Mouse (Mus musculus) midbrain, embryonic 13.5 days (tissue): Measurements from ENCODE around the gene F2r. TPM values are rescaled to one million over a fixed set of nuclear protein-coding genes. Genes with fewer than 3 reads are reported as not detected.
A peak's percentile ranks its signal among the peaks of the same experiment; 100 is the strongest.

Experiments used
- ATAC-seq: fragments of 200-750 bp; cut with Nextera tagmentation; 2 replicates; pipeline ENCODE4 v1.8.0; 2017; ENCODE audit warnings: mild to moderate bottlenecking, moderate TSS enrichment, moderate library complexity
- H3K27ac ChIP-seq: fragments of 300-500 bp; sonication (generic); 2 replicates; pipeline ENCODE4 v1.5.1; 2015; ENCODE audit warnings: inconsistent platforms, mild to moderate bottlenecking, moderate library complexity
- H3K27me3 ChIP-seq: fragments of 300-500 bp; sonication (generic); 2 replicates; pipeline ENCODE4 v1.6.1; 2015; ENCODE audit warnings: mild to moderate bottlenecking, inconsistent platforms
- H3K36me3 ChIP-seq: fragments of 300-500 bp; sonication (generic); 2 replicates; pipeline ENCODE4 v1.6.1; 2015; ENCODE audit warnings: mild to moderate bottlenecking, inconsistent platforms
- H3K4me1 ChIP-seq: fragments of 300-500 bp; sonication (generic); replicated peaks from 2 replicates; pipeline ENCODE4 v1.6.1; 2015; ENCODE audit warnings: inconsistent platforms
- H3K4me2 ChIP-seq: fragments of 300-500 bp; sonication (generic); replicated peaks from 2 replicates; pipeline ENCODE4 v1.6.1; 2015; ENCODE audit warnings: moderate library complexity, mild to moderate bottlenecking, inconsistent platforms
- H3K4me3 ChIP-seq: fragments of 300-500 bp; sonication (generic); replicated peaks from 2 replicates; pipeline ENCODE4 v1.5.1; 2015; ENCODE audit warnings: mild to moderate bottlenecking, inconsistent platforms
- H3K9ac ChIP-seq: fragments of 300-500 bp; sonication (generic); replicated peaks from 2 replicates; pipeline ENCODE4 v1.6.1; 2015; ENCODE audit warnings: mild to moderate bottlenecking, inconsistent platforms
- H3K9me3 ChIP-seq: fragments of 300-500 bp; sonication (generic); 2 replicates; pipeline ENCODE4 v1.6.1; 2016; ENCODE audit warnings: mild to moderate bottlenecking, inconsistent platforms
- WGBS: fragments of 180-500 bp; shearing (Covaris S2); methylation state at CpG from one replicate; pipeline ENCODE4 v1.1.7; 2015; 5-methylcytosine and 5-hydroxymethylcytosine counted together
- polyA plus RNA-seq: library from polyadenylated mRNA; unstranded; fragments of >200 nt; fragmentation: Nextera tagmentation; extraction: Ambion mirVana; gene quantifications from 2 replicates; pipeline ENCODE4 v1.2.1, GENCODE M21; 2015

Gene F2r
- polyA plus RNA-seq = 86.0 and 88.2 TPM in 2 replicates

DNA sequence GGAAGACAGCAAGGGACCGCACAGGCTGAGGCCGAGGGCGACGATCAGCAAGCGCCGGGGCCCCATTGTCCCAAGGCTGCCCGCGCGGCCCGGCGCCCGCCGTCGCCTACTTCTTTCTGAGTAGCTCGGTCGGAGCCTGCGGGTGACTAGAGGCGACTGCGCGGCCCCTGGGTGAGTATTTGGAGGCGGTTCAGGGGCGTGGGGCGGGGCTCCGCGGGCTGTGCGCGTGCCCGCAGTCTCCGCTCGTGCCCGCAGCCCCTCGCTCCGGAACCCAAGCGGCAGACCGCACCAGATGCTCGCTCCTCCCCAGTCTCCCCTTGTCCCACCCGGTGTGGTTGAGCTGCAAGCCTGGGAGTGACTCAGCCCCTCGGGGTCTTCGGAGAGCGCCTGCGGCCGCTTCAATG lies at the start of gene F2r:
Gene F2r, minus strand, starts transcription at position 179 of the 404 bp plus-strand sequence.
- Histone ChIP-seq H3K27me3 (no peaks in the 10 kb centered on the region), H3K36me3 (0 out of 2 replicates have a peak, but pooled peaks cover 6% of the 10 kb centered on the region), H3K9ac (peak within 1 kb of the TSS; percentile 95), H3K4me1 (peaks cover 31% of the 10 kb centered on the region), H3K27ac (peak within 1 kb of the TSS; percentile 66), H3K9me3 (no peaks in the 10 kb centered on the region), H3K4me2 (peak within 1 kb of the TSS; percentile 80), H3K4me3 (peak within 1 kb of the TSS; percentile 88)
- WGBS = under 1% methylated on average over 42 of the region's 42 CpGs
- peak; percentile 94 for ATAC-seq

GRCm38 (mm10) chr13:95667260-95667659 lies 49.0 kb upstream of the F2r start:
- no peak overlapping the region for H3K4me3 ChIP-seq
- H3K9me3 ChIP-seq = no peaks in the 10 kb centered on the region
- WGBS = 25% methylated on average over 7 of the region's 7 CpGs
- 0 out of 2 replicates have a peak, but pooled peaks have one; percentile 53 for ATAC-seq
- no peaks in the 10 kb centered on the region for H3K27me3 ChIP-seq
- H3K4me2 ChIP-seq = no peak overlapping the region
- H3K9ac ChIP-seq = no peak overlapping the region
- H3K4me1 ChIP-seq = no peaks in the 10 kb centered on the region
- no peak overlapping the region for H3K27ac ChIP-seq
- H3K36me3 ChIP-seq = peaks cover 21% of the 10 kb centered on the region; the same call in 1 of the 2 replicates

DNA sequence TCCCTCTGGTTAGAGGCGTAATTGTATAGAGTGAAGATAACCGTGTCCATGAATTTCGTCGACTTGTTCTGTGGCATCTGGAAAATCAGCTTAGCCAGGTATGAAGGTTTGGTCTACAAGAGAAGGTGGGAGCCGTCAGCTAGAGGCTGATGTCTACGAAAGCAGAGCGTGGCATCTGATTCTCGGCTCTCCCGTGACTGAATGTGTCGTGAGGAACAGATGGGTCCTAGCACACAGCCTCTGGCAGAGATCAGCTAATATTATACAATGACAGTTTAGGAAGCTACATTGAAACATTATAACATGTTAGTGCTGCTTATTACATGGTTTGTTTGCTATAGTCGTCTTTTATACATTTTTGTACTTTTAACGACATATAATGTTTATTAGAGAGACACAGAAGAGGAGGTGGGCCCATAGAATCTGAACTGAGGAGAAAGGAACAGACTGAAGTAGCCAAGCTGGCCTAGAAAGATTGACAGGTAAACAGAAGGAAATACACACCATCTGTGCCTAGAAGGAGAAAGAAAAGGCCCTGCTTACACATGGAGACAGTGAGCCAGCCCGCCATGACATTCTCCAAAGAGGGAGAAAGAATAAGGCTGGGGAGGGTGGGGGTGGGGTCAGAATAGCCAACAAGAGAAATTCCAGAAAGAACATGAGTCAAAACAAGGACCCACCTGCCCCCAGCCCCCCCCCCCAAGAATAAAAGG lies 47.5 kb upstream of the F2r start:
- WGBS = 80% methylated on average over 13 of the region's 13 CpGs
- H3K4me1 ChIP-seq = no peaks in the 10 kb centered on the region
- H3K9ac ChIP-seq = no peak overlapping the region
- ATAC-seq = no peak
- H3K36me3 ChIP-seq = peaks cover 21% of the 10 kb centered on the region; the same call in 1 of the 2 replicates
- no peaks in the 10 kb centered on the region for H3K27me3 ChIP-seq
- no peak overlapping the region for H3K27ac ChIP-seq
- H3K4me2 ChIP-seq = no peak overlapping the region
- H3K9me3 ChIP-seq = no peaks in the 10 kb centered on the region
- no peak overlapping the region for H3K4me3 ChIP-seq

GRCm38 (mm10) chr13:95663834-95664233 lies 45.5 kb upstream of the F2r start:
- Histone ChIP-seq H3K27me3 (no peaks in the 10 kb centered on the region), H3K27ac (no peak overlapping the region), H3K4me1 (no peaks in the 10 kb centered on the region), H3K9ac (no peak overlapping the region), H3K9me3 (no peaks in the 10 kb centered on the region), H3K36me3 (peaks cover 28% of the 10 kb centered on the region; the same call in 1 of the 2 replicates), H3K4me2 (no peak overlapping the region), H3K4me3 (no peak overlapping the region)
- 96% methylated on average over 4 of the region's 4 CpGs for WGBS
- ATAC-seq = no peak

DNA sequence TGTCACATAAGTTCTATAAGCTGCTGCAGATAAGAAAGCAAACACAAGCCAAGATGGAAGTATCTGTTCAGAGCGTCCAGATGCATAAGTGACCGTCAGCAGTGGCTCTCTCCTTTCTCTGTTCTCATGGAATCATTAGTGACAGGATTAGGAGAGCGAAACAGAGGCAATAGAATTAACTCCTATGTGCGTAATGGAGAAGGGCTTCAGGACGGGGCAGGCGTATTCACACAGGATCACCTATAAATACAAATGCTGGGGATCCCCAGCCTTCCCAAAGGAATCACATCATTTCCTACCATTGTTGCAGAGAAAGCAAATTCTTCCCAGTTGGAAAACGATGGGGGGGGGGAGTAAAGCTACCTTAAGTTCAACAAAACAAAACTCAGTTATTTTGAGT lies 41.1 kb upstream of the F2r start:
- no peak overlapping the region for H3K4me2 ChIP-seq
- no peak for ATAC-seq
- WGBS = 79% methylated on average over 7 of the region's 7 CpGs

GRCm38 (mm10) chr13:95657171-95657570 lies 38.9 kb upstream of the F2r start:
- H3K4me2 ChIP-seq = no peak overlapping the region
- no peak for ATAC-seq
- no peaks in the 10 kb centered on the region for H3K27me3 ChIP-seq
- H3K4me1 ChIP-seq = 0 out of 2 replicates have a peak, but pooled peaks cover 3% of the 10 kb centered on the region
- no peak overlapping the region for H3K9ac ChIP-seq
- H3K9me3 ChIP-seq = no peaks in the 10 kb centered on the region
- no peak overlapping the region for H3K4me3 ChIP-seq
- 63% methylated on average over 9 of the region's 9 CpGs for whole genome bisulfite sequencing
- H3K27ac ChIP-seq = no peak overlapping the region
- peaks cover 14% of the 10 kb centered on the region; the same call in 1 of the 2 replicates for H3K36me3 ChIP-seq

More for the DNA sequence above, 41.1 kb upstream of the F2r start:
- H3K4me1 ChIP-seq = 0 out of 2 replicates have a peak, but pooled peaks cover 3% of the 10 kb centered on the region
- no peak overlapping the region for H3K27ac ChIP-seq
- no peaks in the 10 kb centered on the region for H3K27me3 ChIP-seq
- H3K9ac ChIP-seq = no peak overlapping the region
- H3K36me3 ChIP-seq = peaks cover 17% of the 10 kb centered on the region; the same call in 1 of the 2 replicates
- H3K9me3 ChIP-seq = no peaks in the 10 kb centered on the region
- H3K4me3 ChIP-seq = no peak overlapping the region

- Histone ChIP-seq H3K27ac (no peak overlapping the region), H3K27me3 (no peaks in the 10 kb centered on the region), H3K4me1 (0 out of 2 replicates have a peak, but pooled peaks cover 3% of the 10 kb centered on the region), H3K9me3 (no peaks in the 10 kb centered on the region), H3K9ac (no peak overlapping the region), H3K36me3 (peaks cover 14% of the 10 kb centered on the region; the same call in 1 of the 2 replicates), H3K4me3 (no peak overlapping the region), H3K4me2 (no peak overlapping the region)
- WGBS = 65% methylated on average over 9 of the region's 9 CpGs
- no peak for ATAC-seq
These were observed 37.0 kb upstream of the F2r start for GRCm38 (mm10) chr13:95655284-95655683.

GRCm38 (mm10) chr13:95653696-95654095 lies 35.4 kb upstream of the F2r start:
- no peak overlapping the region for H3K27ac ChIP-seq
- whole genome bisulfite sequencing = 92% methylated on average over 4 of the region's 4 CpGs
- H3K27me3 ChIP-seq = no peaks in the 10 kb centered on the region
- ATAC-seq = no peak
- H3K4me3 ChIP-seq = no peak overlapping the region
- no peak overlapping the region for H3K4me2 ChIP-seq
- H3K4me1 ChIP-seq = 0 out of 2 replicates have a peak, but pooled peaks cover 3% of the 10 kb centered on the region
- H3K9me3 ChIP-seq = no peaks in the 10 kb centered on the region
- H3K36me3 ChIP-seq = 0 out of 2 replicates have a peak, but pooled peaks cover 6% of the 10 kb centered on the region
- H3K9ac ChIP-seq = no peak overlapping the region

- H3K9me3 ChIP-seq = no peaks in the 10 kb centered on the region
- 90% methylated on average over 7 of the region's 7 CpGs for WGBS
- no peak overlapping the region for H3K9ac ChIP-seq
- H3K27me3 ChIP-seq = no peaks in the 10 kb centered on the region
- no peak overlapping the region for H3K27ac ChIP-seq
- no peaks in the 10 kb centered on the region for H3K36me3 ChIP-seq
- H3K4me3 ChIP-seq = no peak overlapping the region
- 0 out of 2 replicates have a peak, but pooled peaks cover 3% of the 10 kb centered on the region for H3K4me1 ChIP-seq
- no peak for ATAC-seq
- H3K4me2 ChIP-seq = no peak overlapping the region
These were observed 33.8 kb upstream of the F2r start for GRCm38 (mm10) chr13:95651870-95652668.

GRCm38 (mm10) chr13:95649941-95650340 lies 31.7 kb upstream of the F2r start:
- no peak overlapping the region for H3K4me2 ChIP-seq
- H3K4me3 ChIP-seq = no peak overlapping the region
- no peak for ATAC-seq
- H3K4me1 ChIP-seq = no peaks in the 10 kb centered on the region
- no peak overlapping the region for H3K9ac ChIP-seq
- H3K27me3 ChIP-seq = no peaks in the 10 kb centered on the region
- 95% methylated on average over 3 of the region's 3 CpGs for WGBS
- H3K9me3 ChIP-seq = no peaks in the 10 kb centered on the region
- 0 out of 2 replicates have a peak, but pooled peaks cover 8% of the 10 kb centered on the region for H3K36me3 ChIP-seq
- no peak overlapping the region for H3K27ac ChIP-seq

DNA sequence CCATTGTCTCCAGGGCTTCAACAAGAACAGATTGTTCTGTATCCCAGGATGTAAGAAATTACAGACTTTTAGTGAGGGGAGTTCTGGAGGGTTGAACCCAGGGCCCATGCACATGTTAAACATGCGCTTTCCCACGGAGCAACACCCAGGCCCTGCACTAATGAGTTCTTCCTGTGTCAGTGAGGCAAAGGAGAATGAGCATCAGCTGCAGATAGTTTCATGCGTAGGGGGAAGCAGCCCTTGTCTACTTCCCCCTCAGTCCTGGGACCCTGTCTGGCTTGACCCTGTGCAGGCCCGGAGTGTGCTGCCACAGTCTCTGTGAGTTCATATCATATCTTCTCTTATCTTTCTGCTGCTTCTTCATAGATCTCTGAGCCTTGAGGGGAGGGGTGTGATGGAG lies 29.0 kb upstream of the F2r start:
- H3K4me2 ChIP-seq = no peak overlapping the region
- WGBS = 81% methylated on average over 4 of the region's 4 CpGs
- no peaks in the 10 kb centered on the region for H3K27me3 ChIP-seq
- H3K4me1 ChIP-seq = no peaks in the 10 kb centered on the region; the same call in 1 of the 2 replicates
- no peaks in the 10 kb centered on the region for H3K9me3 ChIP-seq
- no peak overlapping the region for H3K27ac ChIP-seq
- no peak overlapping the region for H3K4me3 ChIP-seq
- no peak overlapping the region for H3K9ac ChIP-seq
- H3K36me3 ChIP-seq = 0 out of 2 replicates have a peak, but pooled peaks cover 8% of the 10 kb centered on the region
- ATAC-seq = no peak

- Histone ChIP-seq H3K27me3 (no peaks in the 10 kb centered on the region), H3K36me3 (0 out of 2 replicates have a peak, but pooled peaks cover 8% of the 10 kb centered on the region), H3K9me3 (no peaks in the 10 kb centered on the region), H3K4me3 (no peak overlapping the region), H3K4me2 (no peak overlapping the region), H3K9ac (no peak overlapping the region), H3K27ac (no peak overlapping the region), H3K4me1 (no peaks in the 10 kb centered on the region; the same call in 1 of the 2 replicates)
- ATAC-seq = no peak
- 81% methylated on average over 9 of the region's 9 CpGs for WGBS
These were observed 28.4 kb upstream of the F2r start for GRCm38 (mm10) chr13:95646687-95647111.
